Mouse (Mus musculus) heart, postnatal 25 days (tissue): ENCODE measurements around the gene Timp1. TPM values are rescaled to one million over a fixed set of nuclear protein-coding genes. Genes with fewer than 3 reads are reported as not detected.

Experiments used
- DNase-seq: peaks from one replicate; pipeline ENCODE4 v3.0.0; 2022; ENCODE audit warnings: low spot score
- intact Hi-C: fragments of 180-260 bp; cut with DNase I; formaldehyde crosslinking; loops from one replicate; pipeline ENCODE4 v1.15.1; 2025
- microRNA-seq: library from miRNA; unstranded; fragments of <30 nt; microRNA quantifications from one replicate; pipeline ENCODE4 v1.2.0, GENCODE M21; 2022
- total RNA-seq, 2 experiments: library from RNA; stranded (reverse); gene quantifications; 2 replicates each; pipeline ENCODE4 v1.2.3; 2021

Gene Timp1
- total RNA-seq, 2 experiments from 2014 or later = 5.5 to 7.1 TPM

DNA sequence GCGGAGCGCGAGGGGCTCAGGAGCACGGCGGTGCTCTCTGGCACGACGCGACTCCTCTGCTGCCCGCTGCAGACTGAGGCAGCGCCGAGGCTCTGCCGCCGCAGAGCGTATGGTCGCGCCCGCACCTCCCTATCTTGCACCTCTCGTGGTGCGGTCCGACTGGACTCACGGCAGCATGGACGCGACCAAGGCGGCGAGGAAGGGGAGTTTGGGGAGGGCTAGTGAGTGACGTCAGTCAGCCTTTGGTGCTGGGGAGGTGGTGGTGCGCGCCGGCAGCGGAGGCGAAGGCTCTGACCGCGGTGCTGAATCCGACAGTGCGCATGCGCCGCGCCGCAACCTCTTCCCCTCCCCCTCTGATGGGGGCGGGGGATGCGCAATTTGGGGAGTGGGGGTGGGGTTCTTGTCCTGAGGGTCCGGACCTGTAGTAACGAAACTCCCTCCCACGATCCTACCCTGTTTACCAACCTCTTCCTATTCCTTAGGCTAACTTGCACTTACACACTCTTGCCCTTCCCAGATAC, 50.9 kb downstream of the Timp1 start, which contains the start of gene Syn1:
Gene Syn1, minus strand, starts transcription at position 161 of the 521 bp plus-strand sequence.
- peak; percentile 42 for DNase-seq
- intact Hi-C loops = loop anchor here (5.0 kb wide), 2 partner anchors 49 to 89 kb away; partner anchors contain the start of gene Timp1

DNA sequence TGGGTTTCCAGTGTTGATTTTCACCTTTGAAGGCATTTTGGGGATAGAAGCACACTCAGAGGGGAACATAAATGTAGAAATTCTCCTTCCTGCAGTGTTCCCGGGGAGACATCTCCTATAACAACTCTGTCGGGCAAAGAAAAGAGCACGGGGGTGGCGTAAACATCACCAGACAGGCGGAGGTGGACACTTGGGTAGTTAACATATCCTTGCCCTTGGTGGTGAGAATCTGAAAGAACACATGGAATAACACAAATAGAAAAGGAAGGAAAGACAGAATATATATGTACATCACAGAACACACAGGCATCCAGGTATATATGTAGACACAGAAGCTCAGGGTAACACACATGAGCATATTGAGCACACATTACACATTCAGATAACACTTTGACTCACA, 51.4 kb downstream of the Timp1 start:
- intact Hi-C loops = loop anchor here (5.0 kb wide), 2 partner anchors 49 to 89 kb away; partner anchors contain the start of gene Timp1
- no peak for DNase-seq

DNA sequence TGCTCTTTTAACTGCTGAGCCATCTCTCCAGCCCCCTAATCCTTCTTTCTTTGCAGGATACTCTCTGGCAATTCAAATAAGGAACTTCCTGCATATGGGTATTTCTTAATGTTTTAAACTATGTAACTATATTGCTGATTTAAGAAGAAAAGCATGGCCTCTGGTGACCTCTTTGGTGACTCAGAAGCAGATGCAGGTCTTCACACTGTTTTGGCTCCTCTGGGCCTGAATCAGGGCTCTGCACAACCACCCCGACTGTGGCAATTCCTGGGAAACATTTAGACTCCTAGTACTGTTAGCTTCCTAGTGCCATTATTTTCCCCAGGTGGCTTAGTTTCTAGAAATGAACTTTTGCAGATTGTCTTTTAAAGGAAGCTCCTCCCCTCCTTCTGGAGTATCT, 53.5 kb downstream of the Timp1 start:
- DNase-seq = no peak
- intact Hi-C loops = loop anchor here (5.0 kb wide), 2 partner anchors 51 to 91 kb away; partner anchors contain the start of gene Timp1

Small RNAs within 50 kb of the gene (microRNA-seq; reads per million reads assigned to microRNA genes)
- not detected for gene Gm24824
- 1.7 reads per million for gene Mir5617

Other genes with a start within 250 kb of the Timp1 start
- 100 to 1,000 TPM; 205 to 246 TPM for gene Uba1, start 211.8 kb upstream of the Timp1 start, total RNA-seq
- 100 to 1,000 TPM; 133 to 152 TPM for gene Cdk16, start 182.2 kb upstream of the Timp1 start, total RNA-seq
- 1 to 10 TPM; 4.3 to 6.5 TPM for gene Usp11, start 166.3 kb upstream of the Timp1 start, total RNA-seq
- gene Araf, start 72.4 kb upstream of the Timp1 start, total RNA-seq = 10 to 100 TPM; 81.2 to 86.3 TPM
- gene Syn1, start 50.8 kb downstream of the Timp1 start, total RNA-seq = under 1 TPM; 0.36 to 0.39 TPM
- gene Cfp, start 61.4 kb downstream of the Timp1 start, total RNA-seq = 1 to 10 TPM; 8.3 to 9.7 TPM
- gene Elk1, start 80.4 kb downstream of the Timp1 start, total RNA-seq = 10 to 100 TPM in 1 of 2 experiments, 1 to 10 TPM in 1; 9.6 to 10.2 TPM
- gene Uxt, start 91.9 kb downstream of the Timp1 start, total RNA-seq = 10 to 100 TPM; 31.4 to 36.9 TPM
- 1 to 10 TPM; 3.4 to 3.8 TPM for gene Zfp182, start 192.2 kb downstream of the Timp1 start, total RNA-seq
- gene Spaca5, start 198.2 kb downstream of the Timp1 start, total RNA-seq = not detected
- under 1 TPM; 0.56 to 0.78 TPM for gene Zfp300, start 219.4 kb downstream of the Timp1 start, total RNA-seq
- not detected for gene Ssxa1, start 245.7 kb downstream of the Timp1 start, total RNA-seq